Mouse (Mus musculus) limb, embryonic 14.5 days (tissue): ENCODE data around the gene Prkag2. TPM values are rescaled to one million over a fixed set of nuclear protein-coding genes. Genes with fewer than 3 reads are reported as not detected.

Experiments used
- ATAC-seq: fragments of 200-750 bp; cut with Nextera tagmentation; 2 replicates; pipeline ENCODE4 v1.8.0; 2017; ENCODE audit warnings: low read depth, moderate number of reproducible peaks, moderate TSS enrichment; ENCODE audit not compliant: low FRiP score
- DNase-seq: peaks from one replicate; pipeline ENCODE4 v3.0.0-alpha.2; 2015; ENCODE audit warnings: low spot score
- H3K27ac ChIP-seq: fragments of 300-500 bp; sonication (generic); replicated peaks from 2 replicates; pipeline ENCODE4 v1.5.1; 2014; ENCODE audit warnings: low read depth, mild to moderate bottlenecking, low read length, moderate library complexity, mixed read lengths
- H3K27me3 ChIP-seq: fragments of 300-500 bp; sonication (generic); 2 replicates; pipeline ENCODE4 v1.6.1; 2014; ENCODE audit warnings: low read length, mixed read lengths; ENCODE audit not compliant: control insufficient read depth, insufficient read depth
- H3K36me3 ChIP-seq: fragments of 300-500 bp; sonication (generic); 2 replicates; pipeline ENCODE4 v1.6.1; 2014; ENCODE audit warnings: mild to moderate bottlenecking, low read length, moderate library complexity, mixed read lengths; ENCODE audit not compliant: control insufficient read depth, insufficient read depth
- H3K4me1 ChIP-seq: fragments of 300-500 bp; sonication (generic); 2 replicates; pipeline ENCODE4 v1.6.1; 2014; ENCODE audit warnings: antibody characterized with exemption, low read length, mixed read lengths; ENCODE audit not compliant: control insufficient read depth, insufficient read depth
- H3K4me2 ChIP-seq: fragments of 300-500 bp; sonication (generic); replicated peaks from 2 replicates; pipeline ENCODE4 v1.6.1; 2014; ENCODE audit warnings: low read depth, mild to moderate bottlenecking, low read length, moderate library complexity; ENCODE audit not compliant: severe bottlenecking
- H3K4me3 ChIP-seq: fragments of 300-500 bp; sonication (generic); replicated peaks from 2 replicates; pipeline ENCODE4 v1.5.1; 2014; ENCODE audit warnings: low read length
- H3K9ac ChIP-seq: fragments of 300-500 bp; sonication (generic); 2 replicates; pipeline ENCODE4 v1.6.1; 2014; ENCODE audit warnings: mild to moderate bottlenecking, low read depth, low read length, moderate library complexity; ENCODE audit not compliant: severe bottlenecking
- H3K9me3 ChIP-seq: fragments of 300-500 bp; sonication (generic); 2 replicates; pipeline ENCODE4 v1.6.1; 2016; ENCODE audit warnings: low read length; ENCODE audit not compliant: control insufficient read depth
- POLR2A ChIP-seq: fragments of 200-500 bp; IDR thresholded peaks from 2 replicates; pipeline ENCODE4 v1.8.0; 2012; ENCODE audit warnings: inconsistent platforms, mild to moderate bottlenecking, moderate library complexity, borderline replicate concordance; ENCODE audit not compliant: insufficient read depth, insufficient read length; ENCODE audit errors: extremely low read depth
- WGBS: fragments of 180-500 bp; shearing (Covaris S2); extraction: QIAGEN DNeasy Blood & Tissue Kit; methylation state at CpG from one replicate; pipeline ENCODE4 v1.1.7; 2014; 5-methylcytosine and 5-hydroxymethylcytosine counted together
- polyA plus RNA-seq, 2 experiments: library from polyadenylated mRNA; depleted of rRNA in 1 of 2; stranded (reverse) in 1 of 2; unstranded in 1 of 2; fragments of >200 nt; fragmentation: Nextera tagmentation in 1 of 2; extraction: Ambion mirVana in 1 of 2; gene quantifications; 2 replicates each; pipeline versions ENCODE4 v1.2.1 to v1.2.3; 2012 to 2014

The Prkag2 gene
- polyA plus RNA-seq, 2 experiments = 21.3 to 32.6 TPM

- Histone ChIP-seq H3K27me3 (no peaks in the 10 kb centered on the region), H3K4me2 (no peak overlapping the region), H3K9me3 (no peaks in the 10 kb centered on the region), H3K27ac (no peak overlapping the region), H3K9ac (no peak overlapping the region), H3K36me3 (peaks cover 17% of the 10 kb centered on the region), H3K4me1 (no peaks in the 10 kb centered on the region), H3K4me3 (no peak overlapping the region)
- 68% methylated on average over 9 of the region's 9 CpGs for WGBS
- DNase-seq = no peak
- TF ChIP-seq POLR2A = no peak
- ATAC-seq = no peak
Measured at GRCm38 (mm10) chr5:24889860-24890259, 210.6 kb downstream of the Prkag2 start.

GRCm38 (mm10) chr5:24888874-24889591 is 211.4 kb downstream of the Prkag2 start:
- Histone ChIP-seq H3K9me3 (no peaks in the 10 kb centered on the region), H3K4me1 (no peaks in the 10 kb centered on the region), H3K27me3 (no peaks in the 10 kb centered on the region), H3K27ac (no peak overlapping the region), H3K4me3 (no peak overlapping the region), H3K9ac (no peak overlapping the region), H3K4me2 (no peak overlapping the region), H3K36me3 (peaks cover 17% of the 10 kb centered on the region)
- DNase-seq (no peak), ATAC-seq (no peak)
- TF ChIP-seq POLR2A = no peak
- 85% methylated on average over 11 of the region's 11 CpGs for WGBS

- no peak for ATAC-seq
- Histone ChIP-seq H3K36me3 (peaks cover 17% of the 10 kb centered on the region), H3K9me3 (no peaks in the 10 kb centered on the region), H3K9ac (no peak overlapping the region), H3K27me3 (no peaks in the 10 kb centered on the region), H3K4me2 (no peak overlapping the region), H3K27ac (no peak overlapping the region), H3K4me3 (no peak overlapping the region), H3K4me1 (no peaks in the 10 kb centered on the region)
- 69% methylated on average over 8 of the region's 8 CpGs for WGBS
- no peak for DNase-seq
- TF ChIP-seq POLR2A = no peak
Measured at GRCm38 (mm10) chr5:24887271-24887670, 213.2 kb downstream of the Prkag2 start.

GRCm38 (mm10) chr5:24878713-24879112 is 221.7 kb downstream of the Prkag2 start:
- WGBS = 75% methylated on average over 4 of the region's 4 CpGs
- Histone ChIP-seq H3K27me3 (no peaks in the 10 kb centered on the region), H3K4me3 (no peak overlapping the region), H3K4me1 (no peaks in the 10 kb centered on the region), H3K9me3 (no peaks in the 10 kb centered on the region), H3K36me3 (peaks cover 12% of the 10 kb centered on the region; the same call in 1 of the 2 replicates), H3K27ac (no peak overlapping the region), H3K9ac (no peak overlapping the region), H3K4me2 (no peak overlapping the region)
- ATAC-seq = no peak
- no peak for DNase-seq
- no peak for TF ChIP-seq POLR2A

GRCm38 (mm10) chr5:24877836-24878624 is 222.4 kb downstream of the Prkag2 start:
- no peak overlapping the region for H3K27ac ChIP-seq
- 67% methylated on average over 11 of the region's 11 CpGs for WGBS
- DNase-seq (no peak), ATAC-seq (no peak)
- no peaks in the 10 kb centered on the region for H3K27me3 ChIP-seq
- no peak overlapping the region for H3K9ac ChIP-seq
- H3K4me1 ChIP-seq = no peaks in the 10 kb centered on the region
- H3K4me3 ChIP-seq = no peak overlapping the region
- no peak for TF ChIP-seq POLR2A
- peaks cover 12% of the 10 kb centered on the region; the same call in 1 of the 2 replicates for H3K36me3 ChIP-seq
- no peak overlapping the region for H3K4me2 ChIP-seq
- no peaks in the 10 kb centered on the region for H3K9me3 ChIP-seq
